Mouse (Mus musculus) MEL (cell line): ENCODE measurements around the gene F830045P16Rik.
A peak's percentile ranks its signal among the peaks of the same experiment; 100 is the strongest.

Source experiments
- CTCF ChIP-seq, 3 experiments: IDR thresholded peaks in 2 of 3; conservative IDR thresholded peaks in 1 of 3; 2 replicates each; pipeline ENCODE4 v1.5.1; 2011 to 2012; ENCODE audit warnings: low read length in 3 of 3, low read depth in 2 of 3, mild to moderate bottlenecking in 2 of 3, improper control_type of control experiment in 1 of 3, inconsistent platforms in 1 of 3, mixed read lengths in 1 of 3, moderate library complexity in 1 of 3; ENCODE audit not compliant: control insufficient read depth in 1 of 3, insufficient read depth in 1 of 3, poor library complexity in 1 of 3, severe bottlenecking in 1 of 3
- POLR2AphosphoS5 ChIP-seq: IDR thresholded peaks from 2 replicates; pipeline ENCODE4 v1.6.1; 2012; ENCODE audit warnings: low read depth, borderline replicate concordance, mild to moderate bottlenecking, inconsistent platforms, low read length, moderate library complexity, mixed read lengths

DNA sequence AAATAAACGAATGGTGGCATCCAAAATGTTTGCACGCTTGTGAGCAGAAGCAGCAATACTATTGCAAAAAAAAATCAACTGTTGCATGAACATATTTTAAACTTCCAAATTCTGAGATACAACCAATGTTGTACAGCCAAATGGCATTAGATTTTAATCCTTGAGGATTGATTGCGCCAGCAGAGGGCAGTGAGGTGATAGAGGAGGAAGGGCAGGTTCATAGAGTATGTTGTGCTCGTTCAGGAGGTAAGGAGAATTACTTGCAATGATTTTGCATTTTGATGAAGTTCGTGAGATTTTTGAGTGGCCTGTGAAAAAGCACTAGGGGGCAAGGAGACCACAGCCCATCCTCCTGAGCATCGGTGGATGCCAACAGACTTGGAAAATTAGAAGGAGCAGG is 33.8 kb downstream of the F830045P16Rik start:
- peak in 2 of 3 experiments; percentile 14 to 38; a peak in 2 of 6 replicates for TF ChIP-seq CTCF (IDR thresholded peaks at IDR 0.05 in 2 of 3, conservative IDR thresholded peaks at IDR 0.05 in 1 of 3; ENCODE audit: control insufficient read depth in 1 of 3, insufficient read depth in 1 of 3, low read depth in 2 of 3, low read length in 3 of 3, poor library complexity in 1 of 3, severe bottlenecking in 1 of 3)
- TF ChIP-seq POLR2AphosphoS5: no peak
